In genomic region chr1:84467664-84468063, GRCm38 (mm10) we compare ENCODE assay signal across 10 mouse cellular contexts.
"Had no signal": no experiment of that assay in that cellular context is flagged by ENCODE, and none has a peak within 500 bp of the region (broad histone marks: within the 10 kb centered on the region; RNA-seq: fewer than 3 reads in every experiment).

No protein-coding gene starts in this region.

- H3K9ac ChIP-seq: limb, embryonic 13.5 days; liver, embryonic 14.5 days had no signal

- H3K9me3 ChIP-seq: limb, embryonic 13.5 days had no signal

- H3K36me3 ChIP-seq: limb, embryonic 13.5 days had no signal

- H3K4me1 ChIP-seq: limb, embryonic 13.5 days had no signal

- H3K4me3 ChIP-seq: layer of hippocampus, adult 2 months; limb, embryonic 13.5 days had no signal

- H3K4me2 ChIP-seq: limb, embryonic 13.5 days had no signal

- H3K27ac ChIP-seq: layer of hippocampus, adult 2 months; limb, embryonic 13.5 days; liver, embryonic 14.5 days had no signal

- H3K27me3 ChIP-seq: limb, embryonic 13.5 days had no signal

- DNase-seq: kidney, adult 11 months; kidney, postnatal 10 days; kidney, postnatal 4 days; left cerebral cortex, postnatal 4 days; lung, adult 18-20 months; right cerebral cortex, postnatal 14 days; thymus, postnatal 36 days had no signal
